Mouse (Mus musculus) G1E (cell line): ENCODE results near the gene Bud13. TPM values are rescaled to one million over a fixed set of nuclear protein-coding genes. Genes with fewer than 3 reads are reported as not detected.

Experiments used
- ATAC-seq: 2 replicates; pipeline ENCODE4 v1.8.0; 2016; ENCODE audit warnings: mild to moderate bottlenecking; ENCODE audit not compliant: insufficient number of reproducible peaks, poor library complexity, low FRiP score, severe bottlenecking; ENCODE audit errors: extremely low read depth
- DNase-seq: peaks from one replicate; pipeline ENCODE4 v3.0.0; 2012; ENCODE audit warnings: low spot score
- H3K27me3 ChIP-seq: 2 replicates; pipeline ENCODE4 v1.6.1; 2012; ENCODE audit warnings: mild to moderate bottlenecking, low read length, inconsistent platforms; ENCODE audit not compliant: insufficient read depth
- H3K36me3 ChIP-seq: replicated peaks from 2 replicates; pipeline ENCODE3; 2012; ENCODE audit warnings: mild to moderate bottlenecking, inconsistent platforms
- H3K4me1 ChIP-seq: 2 replicates; pipeline ENCODE4 v1.6.1; 2012; ENCODE audit warnings: low read depth, low read length, inconsistent platforms, mixed read lengths; ENCODE audit not compliant: insufficient read depth
- H3K4me3 ChIP-seq: 2 replicates; pipeline ENCODE4 v1.5.1; 2012; ENCODE audit warnings: low read depth, mild to moderate bottlenecking, inconsistent platforms, low read length, moderate library complexity, mixed read lengths
- H3K9me3 ChIP-seq: replicated peaks from 2 replicates; pipeline ENCODE4 v1.6.1; 2012; ENCODE audit warnings: inconsistent platforms
- CTCF ChIP-seq: IDR thresholded peaks from 2 replicates; pipeline ENCODE4 v1.5.1; 2012; ENCODE audit warnings: low read depth, low read length, inconsistent platforms, mixed read lengths
- GATA1 ChIP-seq: IDR thresholded peaks from 2 replicates; pipeline ENCODE4 v1.6.1; 2012; ENCODE audit warnings: borderline replicate concordance, low read length, inconsistent platforms, mixed read lengths
- GATA2 ChIP-seq: IDR thresholded peaks from 2 replicates; pipeline ENCODE4 v1.6.1; 2012; ENCODE audit warnings: low read depth, low read length, inconsistent platforms, borderline replicate concordance
- POLR2AphosphoS5 ChIP-seq: IDR thresholded peaks from 2 replicates; pipeline ENCODE4 v1.6.1; 2012; ENCODE audit warnings: low read depth, low read length, inconsistent platforms; ENCODE audit not compliant: insufficient replicate concordance
- TAL1 ChIP-seq: conservative IDR thresholded peaks from 2 replicates; pipeline ENCODE4 v1.6.1; 2012; ENCODE audit warnings: low read depth, low read length, inconsistent platforms, mixed read lengths
- polyA plus RNA-seq: library from polyadenylated mRNA; stranded (reverse); fragments of >175 nt; gene quantifications from 2 replicates; pipeline ENCODE4 v1.2.3, GENCODE M21; 2012
- total RNA-seq, 2 experiments: library from RNA; stranded (forward) in 1 of 2; stranded (reverse) in 1 of 2; fragments of 200-1000 nt in 1 of 2; fragments of >200 nt in 1 of 2; fragmentation: Nextera tagmentation in 1 of 2; gene quantifications; 2 replicates each; pipeline ENCODE4 v1.2.3; 2014 to 2017

Gene Bud13
- total and polyA plus RNA-seq, 3 experiments: 19.8 to 23.4 (median 22.6) TPM

DNA sequence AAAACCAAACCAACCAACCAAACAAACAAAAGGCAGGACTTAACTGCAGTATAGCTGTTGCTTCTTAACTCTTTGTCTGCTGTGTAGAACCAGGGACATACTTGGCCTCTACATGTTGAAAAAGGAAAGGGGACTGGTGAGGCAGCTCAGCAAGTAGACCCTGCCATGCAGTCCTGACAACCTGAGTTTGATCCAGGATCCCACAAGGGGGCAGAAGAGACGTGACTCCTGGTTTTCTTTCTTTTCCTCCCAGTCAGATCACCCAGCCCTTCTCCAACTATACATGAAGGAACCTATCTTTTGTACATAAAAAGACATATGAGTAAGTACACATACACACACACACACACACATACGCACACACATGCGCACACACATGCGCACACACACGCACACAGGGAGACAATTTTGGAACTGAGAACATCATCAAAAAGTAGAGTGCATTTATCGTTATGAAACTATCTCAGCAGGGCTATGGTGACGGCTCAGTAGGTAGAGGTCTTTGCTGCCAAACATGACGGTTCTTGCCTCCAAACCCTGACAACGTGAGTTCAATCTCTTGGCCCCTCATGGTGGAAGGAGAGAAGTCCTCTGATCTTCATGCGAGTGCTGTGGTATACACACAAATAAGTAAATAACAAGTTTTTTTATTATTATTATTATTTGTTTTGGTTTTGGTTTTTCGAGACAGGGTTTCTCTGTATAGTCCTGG lies 44.0 kb downstream of the Bud13 start:
- Histone ChIP-seq H3K27me3 (peaks cover 17% of the 10 kb centered on the region; the same call in 1 of the 2 replicates), H3K9me3 (no peaks in the 10 kb centered on the region), H3K4me3 (no peak overlapping the region), H3K4me1 (no peaks in the 10 kb centered on the region), H3K36me3 (no peaks in the 10 kb centered on the region)
- DNase-seq: no peak
- no peak for TF ChIP-seq POLR2AphosphoS5
- no peak for TF ChIP-seq TAL1
- TF ChIP-seq CTCF: no peak
- no peak for TF ChIP-seq GATA1
- no peak for TF ChIP-seq GATA2
- no peak for ATAC-seq

DNA sequence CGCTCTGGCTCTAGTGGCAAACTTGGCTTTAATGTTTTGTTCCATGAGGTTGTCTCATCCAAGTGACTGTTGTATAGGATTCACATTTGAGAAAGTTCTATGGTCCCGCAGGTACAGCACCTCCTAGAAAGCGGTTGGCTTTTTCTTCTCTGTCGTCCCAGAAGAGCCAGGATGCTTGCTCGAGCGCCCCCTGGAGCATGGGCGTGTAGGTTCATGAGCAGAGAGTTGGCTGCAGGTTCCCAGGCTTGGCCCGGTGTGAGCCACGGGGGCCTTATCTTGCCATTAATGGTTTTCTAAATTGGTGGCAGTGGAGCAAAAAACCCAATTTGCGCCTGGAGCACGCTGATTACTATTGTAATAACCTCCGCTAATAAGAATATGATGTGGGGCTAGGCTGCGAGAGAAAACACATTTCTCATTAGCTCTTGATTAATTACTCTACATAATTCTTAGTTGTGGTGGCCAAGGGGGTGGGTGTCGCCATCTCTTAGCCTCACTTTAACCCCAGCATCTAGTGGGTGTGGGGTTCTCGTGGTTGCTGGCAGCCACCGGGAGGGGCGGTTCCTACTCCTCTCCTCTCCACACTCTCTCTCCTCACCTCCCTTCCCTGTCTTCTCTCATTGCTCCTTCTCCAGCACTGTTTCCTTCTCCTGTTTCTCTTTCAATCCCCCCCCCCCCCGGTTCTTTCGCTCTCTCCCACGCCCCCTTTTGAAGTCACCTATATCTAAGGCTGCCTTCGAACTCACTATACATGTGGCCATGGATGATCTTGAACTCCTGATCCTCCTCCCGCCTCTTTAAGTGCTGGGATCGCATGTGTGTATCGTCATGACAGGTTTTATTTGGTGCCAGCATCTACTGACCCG lies 45.1 kb downstream of the Bud13 start:
- Histone ChIP-seq H3K9me3 (no peaks in the 10 kb centered on the region), H3K36me3 (no peaks in the 10 kb centered on the region), H3K27me3 (peaks cover 12% of the 10 kb centered on the region; the same call in 1 of the 2 replicates), H3K4me3 (no peak overlapping the region), H3K4me1 (no peaks in the 10 kb centered on the region)
- no peak for ATAC-seq
- TF ChIP-seq CTCF (0 out of 2 replicates have a peak, but pooled peaks have one; percentile 7), TAL1 (no peak), GATA2 (no peak)
- DNase-seq: no peak

DNA sequence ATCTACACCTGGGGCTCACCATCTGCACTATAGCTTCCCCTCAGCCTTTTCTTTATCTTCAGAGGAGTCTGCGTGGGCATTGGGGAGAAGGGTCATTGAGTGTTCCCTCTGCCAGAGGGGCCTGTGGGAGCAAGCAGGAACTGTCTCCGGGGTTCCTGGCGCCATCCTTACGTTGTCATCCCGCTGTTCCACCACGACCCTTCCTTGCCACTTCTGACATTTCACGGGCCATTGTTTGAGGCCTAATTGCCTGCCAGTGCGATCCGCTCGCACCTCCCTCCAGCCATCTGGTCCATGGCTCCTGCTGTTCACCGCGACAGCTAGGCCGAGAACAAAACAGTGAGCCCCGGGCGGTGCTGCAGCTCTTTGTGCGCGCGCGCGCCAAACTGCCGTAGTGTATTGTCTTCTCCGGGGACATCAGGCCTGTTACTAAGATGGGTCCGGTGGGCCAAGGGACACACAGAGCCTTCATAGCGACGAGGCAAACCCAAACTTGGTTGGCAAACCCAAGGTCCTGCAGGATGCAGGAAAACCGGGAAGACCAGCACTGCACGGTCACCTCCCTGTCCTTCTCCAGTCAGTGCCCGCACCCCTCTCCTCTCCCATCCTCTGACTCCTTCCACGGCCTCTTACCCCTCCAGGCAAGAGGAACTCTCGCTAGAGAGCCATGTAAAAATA lies 45.9 kb downstream of the Bud13 start:
- no peaks in the 10 kb centered on the region for H3K36me3 ChIP-seq
- peaks cover 4% of the 10 kb centered on the region; the same call in 1 of the 2 replicates for H3K27me3 ChIP-seq
- no peaks in the 10 kb centered on the region for H3K4me1 ChIP-seq
- H3K9me3 ChIP-seq: no peaks in the 10 kb centered on the region
- DNase-seq (no peak), ATAC-seq (no peak)
- no peak for TF ChIP-seq GATA1
- no peak for TF ChIP-seq GATA2
- no peak for TF ChIP-seq POLR2AphosphoS5
- TF ChIP-seq CTCF: no peak
- no peak for TF ChIP-seq TAL1
- no peak overlapping the region for H3K4me3 ChIP-seq

DNA sequence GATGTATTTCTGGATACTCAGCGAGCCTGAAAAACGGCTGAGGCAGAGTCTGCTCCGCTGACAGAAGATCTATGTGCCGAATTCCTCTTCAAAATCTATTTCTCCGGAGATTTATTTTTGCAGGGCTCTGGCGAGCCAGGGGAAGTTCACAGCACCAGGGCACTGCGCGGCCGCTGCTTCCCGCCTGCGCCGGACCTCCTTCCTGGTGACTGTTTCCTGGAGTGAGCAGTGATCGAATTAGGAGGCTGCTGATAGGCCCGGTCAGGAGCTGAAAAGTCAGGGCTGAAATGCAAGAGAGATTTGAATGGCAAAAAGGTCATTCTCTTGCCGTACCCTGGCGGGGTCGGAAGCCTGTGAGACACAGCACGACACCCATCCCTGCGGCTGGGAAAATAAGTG lies 46.4 kb downstream of the Bud13 start:
- no peak for ATAC-seq
- TF ChIP-seq POLR2AphosphoS5: no peak
- no peak for TF ChIP-seq CTCF
- no peak for TF ChIP-seq TAL1
- no peak for TF ChIP-seq GATA2
- TF ChIP-seq GATA1: no peak

DNA sequence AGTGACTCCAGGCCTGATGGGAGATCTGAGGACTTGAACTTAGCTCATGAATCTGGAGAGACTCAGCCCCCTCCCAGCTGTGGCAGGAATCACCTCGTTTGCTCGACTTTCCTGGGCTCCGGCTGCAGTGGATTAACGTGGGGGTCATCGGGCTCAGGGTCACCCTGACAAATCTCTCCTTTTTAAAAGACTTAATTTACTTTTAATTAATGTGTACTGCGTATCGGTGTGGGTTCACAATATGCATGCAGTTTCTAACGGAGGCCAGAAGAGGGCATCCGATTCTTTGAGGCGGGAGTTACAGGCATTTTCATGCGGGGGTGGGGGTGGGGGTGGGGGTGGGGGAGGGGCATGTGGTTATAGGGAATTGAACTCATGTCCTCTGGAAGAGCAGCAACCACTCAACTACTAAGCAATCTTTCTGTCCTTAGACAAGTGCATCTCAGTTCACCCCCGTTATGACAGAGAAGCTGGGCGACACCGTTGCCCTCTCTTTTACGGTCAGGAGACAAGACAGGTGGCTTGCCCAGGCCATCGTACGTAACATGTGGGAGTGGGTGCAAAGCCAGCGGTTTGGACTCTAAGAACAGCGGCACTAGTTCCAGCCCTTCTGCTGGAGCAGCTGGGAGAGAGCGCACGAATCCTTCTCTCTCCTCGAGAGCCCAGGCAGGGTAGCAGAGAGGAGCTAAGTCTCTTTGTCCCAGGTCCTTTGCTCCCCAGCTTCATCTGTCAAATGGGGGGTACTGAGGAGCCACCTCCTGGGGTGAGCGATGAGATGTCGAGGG lies 47.2 kb downstream of the Bud13 start:
- Histone ChIP-seq H3K4me1 (no peaks in the 10 kb centered on the region), H3K4me3 (no peak overlapping the region), H3K36me3 (no peaks in the 10 kb centered on the region), H3K27me3 (peaks cover 5% of the 10 kb centered on the region; the same call in 1 of the 2 replicates), H3K9me3 (no peaks in the 10 kb centered on the region)
- TF ChIP-seq POLR2AphosphoS5 (no peak), GATA1 (no peak), TAL1 (no peak), CTCF (no peak)
- DNase-seq (no peak), ATAC-seq (no peak)

More for the DNA sequence above, 46.4 kb downstream of the Bud13 start:
- no peaks in the 10 kb centered on the region for H3K27me3 ChIP-seq
- H3K4me1 ChIP-seq: no peaks in the 10 kb centered on the region
- DNase-seq: no peak
- H3K9me3 ChIP-seq: no peaks in the 10 kb centered on the region
- H3K36me3 ChIP-seq: no peaks in the 10 kb centered on the region
- no peak overlapping the region for H3K4me3 ChIP-seq

DNA sequence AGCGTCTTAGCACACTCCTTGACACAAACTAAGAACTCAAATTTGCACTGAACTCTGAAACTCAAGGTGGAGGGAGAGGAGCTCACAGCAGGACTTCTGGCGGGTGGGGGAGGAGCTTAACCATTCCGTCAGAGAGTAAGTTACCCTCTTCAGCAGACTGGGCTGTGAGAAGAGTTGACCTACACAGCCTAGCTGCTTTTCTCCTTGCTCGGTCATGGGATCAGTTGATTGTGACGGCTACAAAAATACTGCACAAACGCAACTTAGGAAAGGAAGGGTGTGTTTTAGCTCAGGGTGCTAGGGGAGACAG lies 47.7 kb downstream of the Bud13 start:
- no peak for ATAC-seq
- TF ChIP-seq CTCF: no peak
- TF ChIP-seq GATA1: no peak
- no peak for TF ChIP-seq TAL1
- TF ChIP-seq GATA2: no peak
- TF ChIP-seq POLR2AphosphoS5: no peak
- DNase-seq: no peak
- Histone ChIP-seq H3K36me3 (no peaks in the 10 kb centered on the region), H3K9me3 (no peaks in the 10 kb centered on the region), H3K27me3 (peaks cover 5% of the 10 kb centered on the region; the same call in 1 of the 2 replicates), H3K4me1 (no peaks in the 10 kb centered on the region), H3K4me3 (no peak overlapping the region)
